Mouse (Mus musculus): Measurements from ENCODE around the gene Inpp5k.

GRCm38 (mm10) chr11:75649155-75649561, 18.4 kb downstream of the Inpp5k start:
- TF ChIP-seq CEBPB (IDR thresholded peaks at IDR 0.05; ENCODE audit: insufficient read depth, poor library complexity, severe bottlenecking) (no peak), USF1 (IDR thresholded peaks at IDR 0.05; ENCODE audit: low read depth) (no peak)
